Comparison of ENCODE assay signal across 19 mouse cellular contexts in genomic region chr13:28701309-28701708, GRCm38 (mm10).
"Had no signal": no experiment of that assay in that cellular context is flagged by ENCODE, and none has a peak within 500 bp of the region (broad histone marks: within the 10 kb centered on the region; RNA-seq: fewer than 3 reads in every experiment).

No protein-coding gene starts in this region.

- H3K4me3 ChIP-seq: kidney, embryonic 15.5 days; left cerebral cortex, adult 2 months; liver, embryonic 12.5 days; megakaryocyte, embryonic 14.5 days had no signal

- H3K27me3 ChIP-seq: kidney, embryonic 15.5 days; liver, embryonic 12.5 days had no signal

- H3K27ac ChIP-seq: kidney, embryonic 15.5 days; left cerebral cortex, adult 2 months; liver, embryonic 12.5 days; macrophage; stomach, postnatal 0 days had no signal

- H3K9me3 ChIP-seq: kidney, embryonic 15.5 days; liver, embryonic 12.5 days had no signal

- H3K9ac ChIP-seq: kidney, embryonic 15.5 days; liver, embryonic 12.5 days; lung, embryonic 14.5 days had no signal

- H3K4me2 ChIP-seq: kidney, embryonic 15.5 days; liver, embryonic 12.5 days; lung, embryonic 14.5 days; midbrain, embryonic 11.5 days had no signal

- ATAC-seq: liver, embryonic 12.5 days; lung, postnatal 0 days had no signal

- DNase-seq: kidney, adult 2 months; kidney, postnatal 10 days; kidney, postnatal 36 days; layer of hippocampus, postnatal 36 days; lung, embryonic 14.5 days; midbrain, embryonic 14.5 days; right cerebral cortex, adult 18-20 months; right cerebral cortex, postnatal 14 days; right cerebral cortex, postnatal 4 days; thymus, adult 18-20 months; thymus, postnatal 36 days had no signal

- H3K36me3 ChIP-seq: kidney, embryonic 15.5 days; liver, embryonic 12.5 days had no signal
